Mouse (Mus musculus) urinary bladder, adult 18-20 months (tissue): ENCODE measurements at regions not wholly inside any gene's neighbourhood (a gene's known extent, or its start where the extent isn't known, plus 50 kb on each side); places are given as distances from the start of the nearest gene placed in this dataset.

Source experiments
- DNase-seq, 2 experiments: peaks; one replicate each; pipeline ENCODE4 v3.0.0; 2022; ENCODE audit warnings: low spot score in 2 of 2, mixed read lengths in 2 of 2

- no peak for DNase-seq
Observed at GRCm38 (mm10) chr4:87566616-87567015, 336.3 kb upstream of the Slc24a2 start.

- no peak for DNase-seq
Observed at GRCm38 (mm10) chr4:87554912-87555311, 324.6 kb upstream of the Slc24a2 start.
